Mouse (Mus musculus): ENCODE data around the gene Fabp6. TPM values are rescaled to one million over a fixed set of nuclear protein-coding genes. Genes with fewer than 3 reads are reported as not detected.

Gene Fabp6
- polyA plus RNA-seq (2015; fragmentation: Nextera tagmentation; extraction: Ambion mirVana) = not detected in 2 replicates

DNA sequence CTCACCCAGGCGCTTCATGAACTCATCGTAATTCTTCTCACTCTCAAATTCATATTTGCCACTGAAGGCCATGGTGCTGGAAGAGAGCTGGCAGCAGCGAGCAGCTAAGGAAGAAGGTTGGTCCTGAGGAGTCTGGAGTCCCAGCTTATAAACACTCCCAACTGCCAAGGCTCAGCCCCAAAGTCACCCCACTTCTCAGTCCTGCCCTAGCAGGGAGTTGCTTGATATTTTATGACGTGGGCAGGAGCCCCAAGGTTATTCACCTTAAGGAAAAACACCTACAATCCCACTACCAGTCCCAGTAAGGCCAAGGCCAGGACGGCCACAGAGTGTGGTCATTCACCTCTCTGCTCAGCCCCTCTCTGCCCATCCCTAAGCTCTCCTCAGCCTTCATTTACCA, at the start of gene Fabp6:
Fabp6 (minus strand) TSS at position 101 of the 400 bp plus-strand sequence.
- Histone ChIP-seq H3K27ac (replicated peaks) (no peak within 1 kb of the TSS), H3K4me1 (no peaks in the 10 kb centered on the region), H3K9me3 (no peaks in the 10 kb centered on the region), H3K9ac (no peak within 1 kb of the TSS), H3K36me3 (no peaks in the 10 kb centered on the region), H3K4me3 (no peak within 1 kb of the TSS), H3K27me3 (replicated peaks) (no peaks in the 10 kb centered on the region), H3K4me2 (no peak within 1 kb of the TSS)
- ATAC-seq (ENCODE audit: extremely low read depth, insufficient number of reproducible peaks, low FRiP score, low TSS enrichment) = no peak
- WGBS = 77% methylated on average over 5 of the region's 5 CpGs

DNA sequence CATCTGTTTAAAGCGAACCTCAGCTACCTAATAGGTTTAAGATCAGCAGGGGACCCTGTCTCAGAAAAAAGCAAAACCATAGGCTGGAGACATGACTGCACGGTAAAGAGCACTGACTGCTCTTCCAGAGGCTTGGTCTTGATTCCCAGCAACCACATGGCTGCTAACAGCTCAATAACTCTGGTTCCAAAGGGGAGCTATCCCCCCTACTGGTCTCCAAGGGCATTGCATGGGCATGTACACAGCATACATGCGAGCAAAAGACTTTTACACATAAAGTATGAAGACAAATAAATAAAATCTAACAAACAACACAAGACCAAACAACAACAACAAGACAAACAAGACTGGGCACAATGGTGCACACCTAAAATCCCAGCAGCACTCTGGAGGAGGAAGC, 43.9 kb upstream of the Fabp6 start:
- H3K36me3 ChIP-seq = no peaks in the 10 kb centered on the region
- H3K9me3 ChIP-seq = 0 out of 2 replicates have a peak, but pooled peaks cover 4% of the 10 kb centered on the region
- no peak overlapping the region for H3K4me3 ChIP-seq
- H3K27ac ChIP-seq (replicated peaks) = no peak overlapping the region
- no peak overlapping the region for H3K9ac ChIP-seq
- WGBS = 80% methylated on average over 3 of the region's 3 CpGs
- ATAC-seq (ENCODE audit: extremely low read depth, insufficient number of reproducible peaks, low FRiP score, low TSS enrichment) = no peak
- no peaks in the 10 kb centered on the region for H3K27me3 ChIP-seq (replicated peaks)
- H3K4me2 ChIP-seq = no peak overlapping the region
- peaks cover 17% of the 10 kb centered on the region for H3K4me1 ChIP-seq

DNA sequence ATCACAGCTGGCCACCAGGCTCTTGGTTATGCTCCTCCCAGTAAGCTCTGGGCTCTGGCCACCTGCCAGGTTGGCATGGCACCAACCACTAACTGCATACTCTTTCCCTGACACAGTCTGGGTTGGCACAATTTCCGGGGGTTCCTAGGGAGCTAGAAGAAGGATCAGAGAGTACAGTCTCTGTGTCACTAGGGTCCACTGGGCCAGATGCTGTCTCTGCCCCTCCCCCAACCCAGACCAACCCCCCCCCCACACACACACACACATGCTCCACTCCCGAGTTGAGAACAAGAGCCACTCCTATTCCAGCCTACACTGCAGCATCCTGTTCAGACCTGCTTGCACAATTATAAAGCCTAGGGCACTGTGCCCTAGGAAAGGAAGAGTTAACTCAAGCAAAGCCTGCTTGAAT, 41.8 kb upstream of the Fabp6 start:
- Histone ChIP-seq H3K9ac (no peak overlapping the region), H3K4me3 (no peak overlapping the region), H3K27me3 (replicated peaks) (no peaks in the 10 kb centered on the region), H3K4me1 (peaks cover 17% of the 10 kb centered on the region), H3K9me3 (0 out of 2 replicates have a peak, but pooled peaks cover 12% of the 10 kb centered on the region), H3K27ac (replicated peaks) (peak overlapping the region; percentile 34), H3K36me3 (no peaks in the 10 kb centered on the region), H3K4me2 (no peak overlapping the region)
- WGBS = 10% methylated on average over 2 of the region's 2 CpGs
- peak; percentile 68 for ATAC-seq (ENCODE audit: extremely low read depth, insufficient number of reproducible peaks, low FRiP score, low TSS enrichment)

DNA sequence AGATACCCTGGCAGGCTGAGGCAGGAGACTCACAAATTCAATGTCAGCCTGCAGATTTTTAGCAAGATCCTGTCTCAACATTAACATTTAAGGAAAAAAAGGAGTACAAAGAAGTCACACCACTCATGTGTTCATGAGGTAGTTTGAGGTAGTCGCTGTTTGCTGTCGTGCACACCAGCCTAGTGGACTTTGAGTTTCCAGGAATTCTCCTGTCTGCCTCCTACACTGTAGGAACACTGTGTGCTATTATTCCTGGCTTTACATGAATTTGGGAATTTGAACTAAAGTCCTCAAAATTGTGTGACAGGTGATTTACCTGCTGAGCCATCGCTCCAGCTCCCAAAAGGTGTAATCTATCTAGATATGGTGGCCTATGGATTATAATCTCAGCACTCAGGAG, 37.1 kb upstream of the Fabp6 start:
- Histone ChIP-seq H3K4me2 (no peak overlapping the region), H3K9me3 (0 out of 2 replicates have a peak, but pooled peaks cover 12% of the 10 kb centered on the region), H3K9ac (no peak overlapping the region), H3K4me1 (peaks cover 23% of the 10 kb centered on the region), H3K36me3 (no peaks in the 10 kb centered on the region), H3K27me3 (replicated peaks) (no peaks in the 10 kb centered on the region), H3K4me3 (no peak overlapping the region), H3K27ac (replicated peaks) (no peak overlapping the region)
- no peak for ATAC-seq (ENCODE audit: extremely low read depth, insufficient number of reproducible peaks, low FRiP score, low TSS enrichment)
- 89% methylated on average over 3 of the region's 3 CpGs for WGBS

DNA sequence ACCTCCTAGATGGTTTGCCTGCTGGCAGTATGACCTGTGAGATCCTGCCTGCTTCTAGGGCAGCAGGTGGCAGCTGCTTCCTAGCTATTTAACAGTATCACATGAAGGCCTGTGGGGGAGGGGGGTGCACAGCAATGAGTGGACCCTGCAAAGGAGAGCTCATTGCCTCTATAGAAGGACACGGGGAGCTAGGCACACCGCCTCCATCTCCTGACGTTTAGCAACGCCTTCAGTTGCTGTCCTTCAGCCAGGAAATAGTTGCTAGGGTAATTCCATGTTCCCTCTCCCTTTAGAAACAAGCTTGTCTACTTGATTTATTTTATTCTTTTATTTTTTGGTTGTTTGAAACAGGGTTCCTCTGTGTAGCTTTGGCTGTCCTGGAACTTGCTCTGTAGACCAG, 35.4 kb upstream of the Fabp6 start:
- Histone ChIP-seq H3K4me1 (peaks cover 27% of the 10 kb centered on the region), H3K4me3 (no peak overlapping the region), H3K27me3 (replicated peaks) (no peaks in the 10 kb centered on the region), H3K36me3 (no peaks in the 10 kb centered on the region), H3K4me2 (no peak overlapping the region), H3K9ac (no peak overlapping the region), H3K27ac (replicated peaks) (no peak overlapping the region), H3K9me3 (0 out of 2 replicates have a peak, but pooled peaks cover 12% of the 10 kb centered on the region)
- WGBS = 74% methylated on average over 4 of the region's 4 CpGs
- no peak for ATAC-seq (ENCODE audit: extremely low read depth, insufficient number of reproducible peaks, low FRiP score, low TSS enrichment)

DNA sequence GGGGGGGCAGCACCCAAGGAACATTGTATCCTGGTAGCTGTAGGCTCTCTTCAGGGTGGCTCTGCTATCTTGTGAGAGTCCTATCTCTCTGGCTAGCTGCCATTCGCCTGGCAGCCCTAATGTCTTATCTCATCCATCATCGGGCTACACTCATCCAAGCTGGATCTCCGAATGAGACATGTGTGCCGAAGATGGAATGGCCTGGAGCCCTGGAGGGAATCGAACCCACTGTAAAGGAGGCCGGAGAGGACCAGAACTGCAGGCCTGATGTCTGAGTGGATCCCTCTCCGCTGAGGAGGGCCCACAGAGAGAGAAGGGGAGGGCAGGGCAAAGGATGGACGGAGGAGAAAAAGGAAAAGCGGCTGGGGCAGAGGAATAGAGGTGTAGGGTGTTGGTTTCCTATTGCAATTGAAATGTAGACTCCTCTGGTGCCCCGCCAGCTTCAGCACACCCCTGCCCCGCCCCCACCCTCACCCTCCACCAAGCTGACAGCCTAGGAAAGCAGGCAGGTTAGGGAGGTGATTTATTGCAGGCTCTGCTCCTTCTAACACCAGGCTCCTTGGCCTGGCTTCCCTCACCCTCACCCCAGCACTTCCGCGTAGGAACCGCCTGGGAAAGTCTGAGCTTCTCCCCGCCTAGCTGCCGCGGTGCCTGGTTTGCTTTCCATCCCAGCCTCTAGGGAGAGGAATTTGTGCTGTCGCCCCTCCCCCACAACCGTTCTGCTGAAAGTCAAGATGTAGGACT, 32.5 kb upstream of the Fabp6 start:
- H3K9ac ChIP-seq = peak overlapping the region; percentile 34
- WGBS = 9% methylated on average over 19 of the region's 19 CpGs

DNA sequence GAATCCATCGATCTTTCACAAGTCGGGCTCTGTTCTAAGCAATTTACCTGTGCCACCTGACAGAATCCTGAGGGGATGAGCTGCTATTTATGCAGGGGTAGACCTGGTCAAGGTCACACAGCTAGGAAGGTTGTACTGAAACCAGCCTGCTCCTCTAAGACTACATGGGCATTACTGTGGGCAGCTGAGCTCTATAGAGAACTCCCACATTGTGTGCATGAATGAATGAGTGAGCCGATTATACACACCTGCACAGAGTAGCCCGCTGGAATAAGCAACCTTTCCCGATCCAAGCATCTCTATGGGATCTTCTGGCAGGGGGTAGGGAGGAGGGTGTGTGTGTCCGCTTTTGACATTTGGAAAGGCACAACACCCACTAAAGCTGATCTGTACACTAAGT, 31.8 kb upstream of the Fabp6 start:
- H3K36me3 ChIP-seq = no peaks in the 10 kb centered on the region
- H3K9me3 ChIP-seq = no peaks in the 10 kb centered on the region
- H3K9ac ChIP-seq = peak overlapping the region; percentile 34
- peaks cover 29% of the 10 kb centered on the region for H3K4me1 ChIP-seq
- H3K4me2 ChIP-seq = no peak overlapping the region
- ATAC-seq (ENCODE audit: extremely low read depth, insufficient number of reproducible peaks, low FRiP score, low TSS enrichment) = no peak
- H3K27me3 ChIP-seq (replicated peaks) = no peaks in the 10 kb centered on the region
- 67% methylated on average over 6 of the region's 6 CpGs for WGBS
- H3K4me3 ChIP-seq = no peak overlapping the region
- peak overlapping the region; percentile 81 for H3K27ac ChIP-seq (replicated peaks)

More for the DNA sequence above, 32.5 kb upstream of the Fabp6 start:
- ATAC-seq (ENCODE audit: extremely low read depth, insufficient number of reproducible peaks, low FRiP score, low TSS enrichment) = peak; percentile 17; the same call in 1 of the 2 replicates
- Histone ChIP-seq H3K27me3 (replicated peaks) (no peaks in the 10 kb centered on the region), H3K4me2 (peak overlapping the region; percentile 55), H3K36me3 (no peaks in the 10 kb centered on the region), H3K27ac (replicated peaks) (peak overlapping the region; percentile 81), H3K4me1 (peaks cover 27% of the 10 kb centered on the region), H3K4me3 (peak overlapping the region; percentile 26), H3K9me3 (no peaks in the 10 kb centered on the region)

DNA sequence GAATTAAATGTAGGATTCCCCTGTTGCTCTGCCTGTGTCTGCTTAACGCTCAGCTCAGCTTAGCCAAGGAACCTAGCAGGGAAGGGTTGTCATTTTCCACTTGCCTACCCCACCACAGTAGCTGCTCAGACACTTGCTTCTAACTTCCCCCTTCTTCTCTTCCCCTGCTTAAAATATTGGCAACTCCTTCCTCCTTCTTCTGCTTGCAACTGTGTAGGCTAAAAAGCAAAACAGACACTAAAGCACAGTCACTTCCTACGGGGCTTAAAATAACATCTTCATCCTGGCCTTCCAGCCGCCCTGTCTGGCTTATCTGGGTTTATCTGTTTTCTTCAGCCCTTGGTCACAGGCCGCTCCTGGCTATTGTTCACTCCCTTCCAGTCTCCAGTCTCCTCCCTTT, 31.2 kb upstream of the Fabp6 start:
- H3K4me2 ChIP-seq = 0 out of 2 replicates have a peak overlapping the region, but pooled peaks have one; percentile 8
- H3K27me3 ChIP-seq (replicated peaks) = no peaks in the 10 kb centered on the region
- no peaks in the 10 kb centered on the region for H3K9me3 ChIP-seq
- H3K9ac ChIP-seq = peak overlapping the region; percentile 47; the same call in 1 of the 2 replicates
- 11% methylated on average over 4 of the region's 4 CpGs for WGBS
- H3K36me3 ChIP-seq = no peaks in the 10 kb centered on the region
- peaks cover 35% of the 10 kb centered on the region for H3K4me1 ChIP-seq
- H3K4me3 ChIP-seq = no peak overlapping the region
- peak overlapping the region; percentile 81 for H3K27ac ChIP-seq (replicated peaks)
- ATAC-seq (ENCODE audit: extremely low read depth, insufficient number of reproducible peaks, low FRiP score, low TSS enrichment) = no peak

DNA sequence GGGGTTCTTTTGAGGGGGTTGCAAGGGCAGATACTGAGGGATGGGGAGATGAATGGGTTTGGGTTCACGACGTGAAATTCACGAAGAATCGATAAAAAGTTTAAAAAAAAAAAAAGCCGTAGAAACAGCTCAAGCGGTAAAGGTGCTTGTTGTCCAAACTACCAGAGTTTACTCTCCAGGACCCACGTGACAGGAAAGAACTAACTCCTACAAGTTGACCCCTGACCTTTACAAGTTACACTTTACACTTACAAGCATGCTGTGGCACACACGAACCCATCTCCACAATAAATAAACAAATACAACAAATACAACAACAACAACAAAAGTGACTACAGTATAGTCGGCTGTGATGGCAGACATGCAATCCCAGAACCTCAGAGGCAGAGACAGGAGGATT, 30.3 kb upstream of the Fabp6 start:
- Histone ChIP-seq H3K4me3 (no peak overlapping the region), H3K9me3 (no peaks in the 10 kb centered on the region), H3K27me3 (replicated peaks) (no peaks in the 10 kb centered on the region), H3K27ac (replicated peaks) (no peak overlapping the region), H3K4me2 (no peak overlapping the region), H3K36me3 (no peaks in the 10 kb centered on the region), H3K4me1 (peaks cover 44% of the 10 kb centered on the region), H3K9ac (no peak overlapping the region)
- 81% methylated on average over 9 of the region's 9 CpGs for WGBS
- no peak for ATAC-seq (ENCODE audit: extremely low read depth, insufficient number of reproducible peaks, low FRiP score, low TSS enrichment)

DNA sequence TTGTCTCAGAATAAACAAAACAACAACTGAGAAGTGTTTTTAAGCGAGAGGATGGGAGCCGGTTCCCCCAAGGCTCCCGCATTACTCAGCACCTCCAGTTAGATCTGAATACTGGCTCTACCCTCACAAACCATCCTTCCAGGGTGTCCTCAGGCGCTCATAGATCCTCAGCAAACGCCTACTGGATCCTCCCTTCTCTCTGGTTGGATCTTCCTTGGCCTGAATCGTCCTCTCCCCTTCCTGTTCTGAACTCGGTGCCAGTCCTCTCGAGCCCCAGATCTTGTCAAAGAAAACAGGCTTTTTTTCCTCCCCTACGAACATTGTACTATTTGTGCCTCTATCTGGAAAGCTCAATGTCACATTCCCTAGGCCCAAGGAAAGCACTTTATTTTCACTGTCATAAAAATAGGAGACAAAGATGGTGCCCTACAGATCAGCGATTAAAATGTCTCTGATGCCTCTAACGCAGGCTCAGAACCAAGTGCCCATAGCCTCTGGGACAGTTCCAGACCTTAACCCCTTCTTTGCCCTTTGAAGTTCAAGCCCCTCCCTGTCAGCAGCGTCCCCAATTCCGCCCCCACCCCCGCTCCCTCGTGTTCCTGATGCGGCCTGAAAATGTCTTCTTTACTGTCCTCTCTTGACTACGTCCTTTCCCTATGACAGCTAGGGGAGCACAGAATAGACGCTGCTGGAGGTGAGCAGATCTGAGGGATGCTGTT, 25.7 kb upstream of the Fabp6 start:
- no peak for ATAC-seq (ENCODE audit: extremely low read depth, insufficient number of reproducible peaks, low FRiP score, low TSS enrichment)
- Histone ChIP-seq H3K4me3 (peak overlapping the region; percentile 36), H3K4me2 (peak overlapping the region; percentile 68), H3K9me3 (no peaks in the 10 kb centered on the region), H3K9ac (peak overlapping the region; percentile 70), H3K27ac (replicated peaks) (peak overlapping the region; percentile 59), H3K36me3 (no peaks in the 10 kb centered on the region), H3K27me3 (replicated peaks) (no peaks in the 10 kb centered on the region), H3K4me1 (peaks cover 29% of the 10 kb centered on the region)
- 25% methylated on average over 18 of the region's 18 CpGs for WGBS

DNA sequence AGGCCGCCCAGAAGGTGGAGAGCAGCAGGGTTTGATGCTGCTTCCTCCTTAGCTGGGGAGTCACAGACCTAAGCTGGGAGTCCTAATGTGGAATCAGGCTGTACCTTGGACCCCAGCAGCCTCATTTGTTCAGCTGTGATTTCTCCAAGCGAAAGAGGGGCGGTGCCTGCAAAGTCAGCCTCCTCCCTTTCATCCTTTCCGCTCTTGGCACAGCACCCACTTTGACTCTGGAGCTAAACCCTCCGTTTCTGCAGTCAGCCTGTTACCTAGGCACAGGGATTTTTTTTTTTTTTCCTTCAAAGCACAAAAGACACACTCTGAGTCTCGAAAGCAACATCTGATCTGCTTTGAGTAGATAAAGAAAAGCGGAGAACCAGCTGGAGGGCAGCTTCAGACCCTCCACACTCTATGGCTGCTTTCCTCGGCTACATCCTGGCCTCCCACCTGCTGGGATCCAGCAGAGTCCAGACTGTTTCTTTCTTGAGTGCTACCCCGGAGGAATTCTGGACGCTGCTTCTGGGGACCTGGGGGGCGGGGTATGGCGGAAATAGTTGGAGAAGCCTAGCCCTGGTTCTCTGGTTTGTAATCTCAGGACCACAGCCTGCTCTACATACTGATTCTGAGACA, 25.1 kb upstream of the Fabp6 start:
- peaks cover 25% of the 10 kb centered on the region for H3K4me1 ChIP-seq
- H3K4me2 ChIP-seq = peak overlapping the region; percentile 68
- peak overlapping the region; percentile 70 for H3K9ac ChIP-seq
- H3K27ac ChIP-seq (replicated peaks) = peak overlapping the region; percentile 59
- H3K9me3 ChIP-seq = no peaks in the 10 kb centered on the region
- WGBS = 5% methylated on average over 12 of the region's 12 CpGs
- H3K36me3 ChIP-seq = no peaks in the 10 kb centered on the region
- peak overlapping the region; percentile 36 for H3K4me3 ChIP-seq
- no peak for ATAC-seq (ENCODE audit: extremely low read depth, insufficient number of reproducible peaks, low FRiP score, low TSS enrichment)
- no peaks in the 10 kb centered on the region for H3K27me3 ChIP-seq (replicated peaks)
